In genomic region chr8:91060555-91061471, GRCm38 (mm10) we compare ENCODE assay signal across 8 mouse cellular contexts. TPM values are rescaled to one million over a fixed set of nuclear protein-coding genes. Genes with fewer than 3 reads are reported as not detected.
DNase-seq lines count a peak whose midpoint lies in the region; ATAC-seq and TF ChIP-seq lines count a peak whose summit lies in the region.
"Had no signal": no experiment of that assay in that cellular context is flagged by ENCODE, and none has a peak within 500 bp of the region (broad histone marks: within the 10 kb centered on the region; RNA-seq: fewer than 3 reads in every experiment).

No protein-coding gene starts in this region.

- H3K36me3 ChIP-seq in kidney, embryonic 14.5 days (ENCODE audit: control insufficient read depth, insufficient read depth, low read length) = peaks cover 3% of the 10 kb centered on the region; the same call in 1 of the 2 replicates
- no peaks in the 10 kb centered on the region for H3K36me3 ChIP-seq in stomach, postnatal 0 days (ENCODE audit: control insufficient read depth, insufficient read depth, low read length)

- H3K9me3 ChIP-seq in kidney, embryonic 14.5 days (ENCODE audit: control insufficient read depth, low read length) = no peaks in the 10 kb centered on the region
- no peaks in the 10 kb centered on the region for H3K9me3 ChIP-seq in stomach, postnatal 0 days (ENCODE audit: control insufficient read depth, low read length)

- H3K27ac ChIP-seq in kidney, embryonic 14.5 days (ENCODE audit: low read depth, low read length) = no peak overlapping the region
- H3K27ac ChIP-seq in stomach, postnatal 0 days (replicated peaks) = no peak overlapping the region

- TF ChIP-seq EP300 in stomach, postnatal 0 days (optimal IDR thresholded peaks at IDR 0.05) = no peak

- no peak overlapping the region for H3K9ac ChIP-seq in kidney, embryonic 14.5 days (ENCODE audit: low read depth, low read length)
- H3K9ac ChIP-seq in stomach, postnatal 0 days (ENCODE audit: low read length) = no peak overlapping the region; the same call in 1 of the 2 replicates

- H3K4me3 ChIP-seq in kidney, embryonic 14.5 days (ENCODE audit: low read length) = no peak overlapping the region
- no peak overlapping the region for H3K4me3 ChIP-seq in stomach, postnatal 0 days (ENCODE audit: low read depth, low read length)

- H3K4me1 ChIP-seq in kidney, embryonic 14.5 days (ENCODE audit: control insufficient read depth, insufficient read depth, low read length) = no peaks in the 10 kb centered on the region
- H3K4me1 ChIP-seq in stomach, postnatal 0 days (replicated peaks; ENCODE audit: control insufficient read depth, insufficient read depth) = no peaks in the 10 kb centered on the region

- DNase-seq in kidney, postnatal 4 days = peak; percentile 34 to 47
- peak; percentile 75 for DNase-seq in R1 (ENCODE audit: low read depth, low spot score)
- no peak for DNase-seq in stomach, postnatal 0 days (ENCODE audit: low spot score)
- DNase-seq in left cerebral cortex, adult 9 months (ENCODE audit: low spot score in 2 of 2) = no peak
- no peak for DNase-seq in frontal cortex, adult 2 months (ENCODE audit: extremely low spot score in 1 of 2, low spot score in 1 of 2)
- DNase-seq: adrenal gland, adult 8-10 months had no signal

- no peak for ATAC-seq in kidney, embryonic 14.5 days (ENCODE audit: low FRiP score, low TSS enrichment)
- peak; percentile 23 to 38; a peak in 2 of 4 replicates for ATAC-seq in hematopoietic stem cell, adult 5-6 weeks (replicated peaks in 1 of 2; ENCODE audit: insufficient read depth in 1 of 2, low FRiP score in 2 of 2, low TSS enrichment in 1 of 2, low read depth in 1 of 2, poor library complexity in 2 of 2, severe bottlenecking in 2 of 2)
- ATAC-seq in stomach, postnatal 0 days (ENCODE audit: low FRiP score, low TSS enrichment) = peak; percentile 50; the same call in 1 of the 2 replicates

- 78% methylated on average over 19 of the region's 19 CpGs for whole genome bisulfite sequencing in kidney, embryonic 14.5 days
- WGBS in stomach, postnatal 0 days = 77% methylated on average over 19 of the region's 19 CpGs

- H3K27me3 ChIP-seq in kidney, embryonic 14.5 days (ENCODE audit: control insufficient read depth, insufficient read depth, low read length) = no peaks in the 10 kb centered on the region
- H3K27me3 ChIP-seq in stomach, postnatal 0 days (ENCODE audit: control insufficient read depth, insufficient read depth, low read length) = no peaks in the 10 kb centered on the region

- no peak overlapping the region for H3K4me2 ChIP-seq in kidney, embryonic 14.5 days (replicated peaks; ENCODE audit: low read depth, low read length)
- no peak overlapping the region for H3K4me2 ChIP-seq in stomach, postnatal 0 days (replicated peaks; ENCODE audit: low read depth)

- TF ChIP-seq CTCF in stomach, postnatal 0 days (IDR thresholded peaks at IDR 0.05; ENCODE audit: low read depth) = no peak

RNA-seq across cellular contexts. Expression of gene Rbl2, which starts 9.0 kb away (rescaled TPM):
- 12.8 and 21.3 TPM in 2 replicates for polyA plus RNA-seq in kidney, embryonic 14.5 days (2014; fragmentation: Nextera tagmentation; extraction: Ambion mirVana)
- total RNA-seq in hematopoietic stem cell, adult 5-6 weeks (2017) = 81.7 and 107 TPM in 2 replicates
- polyA plus RNA-seq in stomach, postnatal 0 days (2015; fragmentation: Nextera tagmentation; extraction: Ambion mirVana) = 6.5 and 7.3 TPM in 2 replicates
- 31.2 and 38.5 TPM in 2 replicates for polyA plus RNA-seq in frontal cortex, adult 2 months (2012; rRNA removed)

Comparison
In these comparisons a context has a peak if more than half of its experiments do, and no peak if none do; other contexts are left out.
1. DNase-seq: peak in kidney, postnatal 4 days (2 of 2) and R1 (single experiment); none in stomach, postnatal 0 days (single experiment), left cerebral cortex, adult 9 months (0 of 2) and frontal cortex, adult 2 months (0 of 2).